Comparison of ENCODE assay signal across 18 mouse cellular contexts in the genomic region with DNA sequence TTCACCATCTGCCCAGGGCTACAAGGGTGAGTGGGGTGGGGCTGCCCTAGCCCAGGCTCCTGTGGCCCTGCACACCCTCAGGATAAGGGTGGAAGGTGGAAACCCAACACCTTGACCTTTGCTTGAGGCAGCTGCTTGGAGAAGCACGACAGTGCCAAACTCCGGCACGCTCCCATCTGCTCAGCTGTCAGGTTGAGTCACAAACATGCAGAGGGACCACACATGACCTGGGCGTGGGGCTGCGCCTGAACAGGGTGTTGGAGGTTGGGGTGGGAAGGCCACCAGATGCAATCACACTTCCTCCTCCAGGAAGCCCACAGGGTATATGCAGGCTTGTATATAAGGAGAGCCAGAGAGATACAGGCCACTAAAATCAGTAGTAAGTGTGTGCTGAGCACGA. TPM values are rescaled to one million over a fixed set of nuclear protein-coding genes. Genes with fewer than 3 reads are reported as not detected.
DNase-seq lines count a peak whose midpoint lies in the region; ATAC-seq and TF ChIP-seq lines count a peak whose summit lies in the region.
"Had no signal": no experiment of that assay in that cellular context is flagged by ENCODE, and none has a peak within 500 bp of the region (broad histone marks: within the 10 kb centered on the region; RNA-seq: fewer than 3 reads in every experiment).

No protein-coding gene starts in this region.

- dilution Hi-C loops in CH12.LX (cut with MboI; ENCODE audit: extremely low pct_ligation_motif_present, extremely low pct_unique_long_range_greater_than_20kb, low sequenced_read_pairs) = no loop called here

- no peak for TF ChIP-seq CTCF in CH12.LX (conservative IDR thresholded peaks at IDR 0.05 in 1 of 2, IDR thresholded peaks at IDR 0.05 in 1 of 2; ENCODE audit: low read depth in 2 of 2, low read length in 2 of 2)

- H3K36me3 ChIP-seq in kidney, embryonic 14.5 days (ENCODE audit: control insufficient read depth, insufficient read depth, low read length) = no peaks in the 10 kb centered on the region
- H3K36me3 ChIP-seq in kidney, embryonic 15.5 days = no peaks in the 10 kb centered on the region
- no peaks in the 10 kb centered on the region for H3K36me3 ChIP-seq in CH12.LX (replicated peaks in 1 of 2; ENCODE audit: control insufficient read depth in 1 of 2, insufficient read depth in 1 of 2, low read length in 1 of 2)
- H3K36me3 ChIP-seq: heart, embryonic 12.5 days; limb, embryonic 15.5 days; midbrain, embryonic 15.5 days had no signal

- H3K9ac ChIP-seq in kidney, embryonic 14.5 days (ENCODE audit: low read depth, low read length) = 0 out of 2 replicates have a peak overlapping the region, but pooled peaks have one; percentile 12
- no peak overlapping the region for H3K9ac ChIP-seq in kidney, embryonic 15.5 days
- no peak overlapping the region for H3K9ac ChIP-seq in CH12.LX (ENCODE audit: insufficient read depth, low read depth)
- H3K9ac ChIP-seq: heart, embryonic 12.5 days; limb, embryonic 15.5 days; lung, embryonic 14.5 days; midbrain, embryonic 15.5 days had no signal

- no peak overlapping the region for H3K4me2 ChIP-seq in kidney, embryonic 14.5 days (replicated peaks; ENCODE audit: low read depth, low read length)
- H3K4me2 ChIP-seq in kidney, embryonic 15.5 days = no peak overlapping the region
- H3K4me2 ChIP-seq in CH12.LX (ENCODE audit: insufficient read depth, low read depth, poor library complexity, severe bottlenecking) = no peak overlapping the region
- H3K4me2 ChIP-seq: heart, embryonic 12.5 days; limb, embryonic 15.5 days; lung, embryonic 14.5 days; midbrain, embryonic 15.5 days had no signal

- in situ Hi-C loops in CH12.LX (cut with MboI; ENCODE audit: low pct_ligation_motif_present, low pct_unique_long_range_greater_than_20kb, low sequenced_read_pairs) = no loop called here

- TF ChIP-seq EP300 in CH12.LX (IDR thresholded peaks at IDR 0.05; ENCODE audit: low read length) = no peak

- H3K79me2 ChIP-seq in CH12.LX (replicated peaks; ENCODE audit: control insufficient read depth, extremely low read depth, insufficient read depth, poor library complexity, severe bottlenecking) = no peaks in the 10 kb centered on the region

- TF ChIP-seq POLR2A in CH12.LX (IDR thresholded peaks at IDR 0.05; ENCODE audit: low read depth, low read length) = no peak

- DNase-seq in CH12.LX (ENCODE audit: extremely low read depth) = no peak
- DNase-seq in gastrocnemius, postnatal 10 days = peak; percentile 24
- DNase-seq in spleen, adult 18-20 months = no peak
- DNase-seq in layer of hippocampus, postnatal 14 days (ENCODE audit: low spot score in 2 of 2) = no peak
- DNase-seq: heart, postnatal 36 days; kidney, adult 8-10 months; kidney, postnatal 4 days; lung, embryonic 14.5 days; right cerebral cortex, postnatal 25 days; thymus, postnatal 4 days had no signal

- no peaks in the 10 kb centered on the region for H3K27me3 ChIP-seq in kidney, embryonic 14.5 days (ENCODE audit: control insufficient read depth, insufficient read depth, low read length)
- no peaks in the 10 kb centered on the region for H3K27me3 ChIP-seq in kidney, embryonic 15.5 days
- H3K27me3 ChIP-seq in CH12.LX (replicated peaks) = no peaks in the 10 kb centered on the region
- H3K27me3 ChIP-seq: limb, embryonic 15.5 days; midbrain, embryonic 15.5 days had no signal

- H3K9me3 ChIP-seq in kidney, embryonic 14.5 days (ENCODE audit: control insufficient read depth, low read length) = no peaks in the 10 kb centered on the region
- no peaks in the 10 kb centered on the region for H3K9me3 ChIP-seq in kidney, embryonic 15.5 days (replicated peaks)
- no peaks in the 10 kb centered on the region for H3K9me3 ChIP-seq in CH12.LX (replicated peaks; ENCODE audit: low read length)
- H3K9me3 ChIP-seq: heart, embryonic 12.5 days; limb, embryonic 15.5 days; midbrain, embryonic 15.5 days had no signal

- ATAC-seq in kidney, embryonic 14.5 days (ENCODE audit: low FRiP score, low TSS enrichment) = no peak
- no peak; the same call in 1 of the 2 replicates for ATAC-seq in kidney, embryonic 15.5 days (replicated peaks; ENCODE audit: low FRiP score)
- ATAC-seq in monocyte, adult 5-6 weeks (replicated peaks; ENCODE audit: insufficient number of reproducible peaks, low FRiP score, low TSS enrichment, poor library complexity, severe bottlenecking) = peak; percentile 48; the same call in 1 of the 2 replicates
- ATAC-seq: forebrain, embryonic 16.5 days; midbrain, embryonic 15.5 days had no signal

- no peak for TF ChIP-seq RAD21 in CH12.LX (IDR thresholded peaks at IDR 0.05; ENCODE audit: low read depth, low read length)

- H3K4me3 ChIP-seq in kidney, embryonic 14.5 days (ENCODE audit: low read length) = no peak overlapping the region
- H3K4me3 ChIP-seq in kidney, embryonic 15.5 days (replicated peaks) = no peak overlapping the region
- H3K4me3 ChIP-seq in CH12.LX (replicated peaks in 1 of 3; ENCODE audit: low read depth in 2 of 3, low read length in 2 of 3, poor library complexity in 1 of 3) = no peak overlapping the region
- H3K4me3 ChIP-seq: heart, embryonic 12.5 days; limb, embryonic 15.5 days; midbrain, embryonic 15.5 days had no signal

- H3K27ac ChIP-seq in kidney, embryonic 14.5 days (ENCODE audit: low read depth, low read length) = no peak overlapping the region
- H3K27ac ChIP-seq in kidney, embryonic 15.5 days = no peak overlapping the region
- no peak overlapping the region for H3K27ac ChIP-seq in CH12.LX (ENCODE audit: insufficient read depth, low read depth)
- H3K27ac ChIP-seq: limb, embryonic 15.5 days; macrophage; midbrain, embryonic 15.5 days had no signal

- 45% methylated on average over 6 of the region's 6 CpGs for WGBS in kidney, embryonic 14.5 days
- WGBS in kidney, embryonic 15.5 days = 47% methylated on average over 6 of the region's 6 CpGs

- no peaks in the 10 kb centered on the region for H3K4me1 ChIP-seq in kidney, embryonic 14.5 days (ENCODE audit: control insufficient read depth, insufficient read depth, low read length)
- no peaks in the 10 kb centered on the region for H3K4me1 ChIP-seq in kidney, embryonic 15.5 days
- peaks cover 33 to 64% of the 10 kb centered on the region in 2 experiments for H3K4me1 ChIP-seq in CH12.LX (ENCODE audit: control insufficient read depth in 1 of 2, insufficient read depth in 2 of 2)

TF ChIP-seq in CH12.LX, 34 proteins besides CTCF, POLR2A, EP300 and RAD21:
- no peak for TF ChIP-seq CHD2 (IDR thresholded peaks at IDR 0.05; ENCODE audit: low read length)
- 0 out of 2 replicates have a peak, but pooled peaks have one; percentile 9 for TF ChIP-seq BHLHE40 (IDR thresholded peaks at IDR 0.05; ENCODE audit: low read depth, low read length)

RNA-seq across cellular contexts. Expression of a gene that starts 26.8 kb away (rescaled TPM):
- 12.9 and 16.9 TPM in 2 replicates for polyA plus RNA-seq in kidney, embryonic 14.5 days (2014; fragmentation: Nextera tagmentation; extraction: Ambion mirVana)
- 16.0 TPM in 2 replicates for polyA plus RNA-seq in kidney, embryonic 15.5 days (2015; fragmentation: Nextera tagmentation; extraction: Ambion mirVana)
- 11.6 and 18.5 TPM in 2 replicates for total RNA-seq in CH12.LX (2012; rRNA removed)
- total RNA-seq in CH12.LX (2014; rRNA removed) = 4.9 and 5.5 TPM in 2 replicates
- polyA plus RNA-seq in CH12.LX (2012; ENCODE audit: insufficient read length, low read depth) = 14.6 and 19.5 TPM in 2 replicates
- 10 to 100 TPM; 12.9 to 20.3 TPM for total RNA-seq in gastrocnemius, postnatal 10 days (2021)
- total RNA-seq in monocyte, adult 5-6 weeks (2017) = 118 to 236 TPM (median 124 TPM) in 3 replicates
- 10 to 100 TPM; 88.0 to 89.3 TPM for total RNA-seq in layer of hippocampus, postnatal 14 days (2021)

RNA-seq across cellular contexts. Expression of a gene that starts 51.9 kb away (rescaled TPM):
- polyA plus RNA-seq in kidney, embryonic 14.5 days (2014; fragmentation: Nextera tagmentation; extraction: Ambion mirVana) = 9.1 and 10.1 TPM in 2 replicates
- polyA plus RNA-seq in kidney, embryonic 15.5 days (2015; fragmentation: Nextera tagmentation; extraction: Ambion mirVana) = 8.3 and 8.5 TPM in 2 replicates
- total RNA-seq in CH12.LX (2012; rRNA removed) (6.0 and 7.1 TPM in 2 replicates), CH12.LX (2014; rRNA removed) (7.0 and 8.8 TPM in 2 replicates)
- polyA plus RNA-seq in CH12.LX (2012; ENCODE audit: insufficient read length, low read depth) = 7.8 and 9.1 TPM in 2 replicates
- total RNA-seq in gastrocnemius, postnatal 10 days (2021) = 1 to 10 TPM; 3.4 to 4.1 TPM
- total RNA-seq in monocyte, adult 5-6 weeks (2017) = 1.6 to 13.4 TPM (median 3.3 TPM) in 3 replicates
- 1 to 10 TPM; 5.2 to 6.7 TPM for total RNA-seq in layer of hippocampus, postnatal 14 days (2021)
